In the genomic region with DNA sequence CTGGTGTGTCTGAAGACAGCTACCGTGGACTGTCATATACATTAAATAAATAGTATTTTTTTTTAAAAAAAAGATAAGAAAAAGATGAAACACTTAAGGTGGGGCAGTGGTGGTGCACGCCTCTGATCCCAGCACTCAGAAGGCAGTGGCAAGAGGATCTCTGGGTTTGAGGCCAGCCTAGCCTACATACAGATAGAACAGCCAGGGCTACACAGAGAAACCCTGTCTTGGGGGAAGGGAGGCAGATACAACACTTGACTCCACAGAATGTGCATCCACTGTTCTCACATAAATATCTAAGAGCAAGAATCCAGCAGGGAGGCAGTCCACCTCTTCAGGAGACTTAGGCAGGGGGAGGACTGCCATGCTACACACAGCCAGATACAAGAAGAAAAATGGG, we compare ENCODE assay signal across 9 mouse cellular contexts. TPM values are rescaled to one million over a fixed set of nuclear protein-coding genes. Genes with fewer than 3 reads are reported as not detected.
A peak's percentile ranks its signal among the peaks of the same experiment; 100 is the strongest.
DNase-seq lines count a peak whose midpoint lies in the region; ATAC-seq and TF ChIP-seq lines count a peak whose summit lies in the region.
"Had no signal": no experiment of that assay in that cellular context is flagged by ENCODE, and none has a peak within 500 bp of the region (broad histone marks: within the 10 kb centered on the region; RNA-seq: fewer than 3 reads in every experiment).

No protein-coding gene starts in this region.

- WGBS in forebrain, embryonic 14.5 days: 92% methylated on average over 2 of the region's 2 CpGs
- 89% methylated on average over 2 of the region's 2 CpGs for WGBS in liver, adult 2 months
- 68% methylated on average over 2 of the region's 2 CpGs for WGBS in stomach, embryonic 16.5 days

- H3K27me3 ChIP-seq in megakaryocyte, embryonic 14.5 days (replicated peaks): peaks cover 25% of the 10 kb centered on the region
- no peaks in the 10 kb centered on the region for H3K27me3 ChIP-seq in forebrain, embryonic 14.5 days (replicated peaks; ENCODE audit: control insufficient read depth, insufficient read depth, low read length)
- H3K27me3 ChIP-seq in liver, adult 2 months (ENCODE audit: control insufficient read depth, insufficient read depth, low read length): no peaks in the 10 kb centered on the region
- H3K27me3 ChIP-seq in stomach, embryonic 16.5 days (ENCODE audit: control insufficient read depth, insufficient read depth, low read length): no peaks in the 10 kb centered on the region

- H3K4me3 ChIP-seq in megakaryocyte, embryonic 14.5 days (replicated peaks): peak overlapping the region; percentile 84
- no peak overlapping the region for H3K4me3 ChIP-seq in forebrain, embryonic 14.5 days (ENCODE audit: low read depth, low read length)
- no peak overlapping the region for H3K4me3 ChIP-seq in liver, adult 2 months (ENCODE audit: insufficient read depth, low read depth, low read length)
- H3K4me3 ChIP-seq in stomach, embryonic 16.5 days (replicated peaks; ENCODE audit: low read length): peak overlapping the region; percentile 29

- H3K27ac ChIP-seq in forebrain, embryonic 14.5 days (ENCODE audit: low read depth, low read length): no peak overlapping the region
- no peak overlapping the region for H3K27ac ChIP-seq in liver, adult 2 months (replicated peaks; ENCODE audit: insufficient read depth, low read depth, low read length)
- H3K27ac ChIP-seq in stomach, embryonic 16.5 days (ENCODE audit: low read length): peak overlapping the region; percentile 10; the same call in 1 of the 2 replicates

- H3K36me3 ChIP-seq in megakaryocyte, embryonic 14.5 days (replicated peaks; ENCODE audit: low read length): no peaks in the 10 kb centered on the region
- H3K36me3 ChIP-seq in forebrain, embryonic 14.5 days (ENCODE audit: control insufficient read depth, insufficient read depth, low read length): no peaks in the 10 kb centered on the region
- no peaks in the 10 kb centered on the region for H3K36me3 ChIP-seq in liver, adult 2 months (ENCODE audit: control insufficient read depth, insufficient read depth, low read length)
- H3K36me3 ChIP-seq in stomach, embryonic 16.5 days (ENCODE audit: control insufficient read depth, insufficient read depth, low read length): no peaks in the 10 kb centered on the region

- peaks cover 51% of the 10 kb centered on the region for H3K4me1 ChIP-seq in megakaryocyte, embryonic 14.5 days
- peaks cover 20% of the 10 kb centered on the region for H3K4me1 ChIP-seq in forebrain, embryonic 14.5 days (ENCODE audit: control insufficient read depth, insufficient read depth, low read length)
- peaks cover 19% of the 10 kb centered on the region for H3K4me1 ChIP-seq in liver, adult 2 months (ENCODE audit: control insufficient read depth, insufficient read depth, low read length)
- peaks cover 20% of the 10 kb centered on the region for H3K4me1 ChIP-seq in stomach, embryonic 16.5 days (ENCODE audit: control insufficient read depth, insufficient read depth, low read length)

- no peaks in the 10 kb centered on the region for H3K9me3 ChIP-seq in megakaryocyte, embryonic 14.5 days
- H3K9me3 ChIP-seq in forebrain, embryonic 14.5 days (replicated peaks; ENCODE audit: control insufficient read depth, low read length): no peaks in the 10 kb centered on the region
- H3K9me3 ChIP-seq in stomach, embryonic 16.5 days (replicated peaks; ENCODE audit: control insufficient read depth, low read length): no peaks in the 10 kb centered on the region

- ATAC-seq in megakaryocyte, adult 5-6 weeks (ENCODE audit: poor library complexity, severe bottlenecking): no peak
- ATAC-seq in forebrain, embryonic 14.5 days: no peak
- no peak for ATAC-seq in stomach, embryonic 16.5 days (ENCODE audit: insufficient read depth, low FRiP score)
- ATAC-seq: activated CD4-positive, CD25-positive, alpha-beta regulatory T cell, adult 4 months had no signal

- no peak for DNase-seq in forebrain, embryonic 14.5 days (ENCODE audit: low spot score)
- DNase-seq in liver, adult 2 months (ENCODE audit: extremely low read depth, low read depth, low spot score): no peak
- no peak for DNase-seq in adrenal gland, postnatal 36 days
- no peak for DNase-seq in layer of hippocampus, adult 9-10 months (ENCODE audit: low spot score)
- DNase-seq in gastrocnemius, postnatal 10 days: no peak

- no peak for TF ChIP-seq CTCF in liver, adult 2 months (IDR thresholded peaks at IDR 0.05; ENCODE audit: low read depth, low read length)

- peaks cover 24% of the 10 kb centered on the region for H3K79me2 ChIP-seq in liver, adult 2 months (ENCODE audit: control insufficient read depth, insufficient read depth, low read length)

- TF ChIP-seq POLR2A in liver, adult 2 months (IDR thresholded peaks at IDR 0.05; ENCODE audit: extremely low read depth, insufficient read depth, low read length): no peak

- peak overlapping the region; percentile 61 for H3K4me2 ChIP-seq in forebrain, embryonic 14.5 days (ENCODE audit: low read length)
- H3K4me2 ChIP-seq in stomach, embryonic 16.5 days (ENCODE audit: low read depth, low read length): peak overlapping the region; percentile 87

- 0 out of 2 replicates have a peak overlapping the region, but pooled peaks have one; percentile 29 for H3K9ac ChIP-seq in forebrain, embryonic 14.5 days (ENCODE audit: low read length)
- H3K9ac ChIP-seq in liver, adult 2 months (ENCODE audit: low read depth, low read length): peak overlapping the region; percentile 45
- H3K9ac ChIP-seq in stomach, embryonic 16.5 days (ENCODE audit: low read length): peak overlapping the region; percentile 52

RNA-seq across cellular contexts. Expression of gene Arhgef12, which starts 4.1 kb away (rescaled TPM):
- polyA plus RNA-seq in megakaryocyte, embryonic 14.5 days (2012; ENCODE audit: insufficient read depth, low replicate concordance): 0.16 and 2.4 TPM in 2 replicates
- 0.78 and 1.9 TPM in 2 replicates for total RNA-seq in megakaryocyte, adult 5-6 weeks (2015)
- 1.1 and 5.7 TPM in 2 replicates for total RNA-seq in megakaryocyte, adult 5-6 weeks (2017)
- polyA plus RNA-seq in forebrain, embryonic 14.5 days (2014; fragmentation: Nextera tagmentation; extraction: Ambion mirVana): 14.2 and 24.7 TPM in 2 replicates
- 62.3 and 77.7 TPM in 2 replicates for total RNA-seq in liver, adult 2 months (2014; rRNA removed)
- polyA plus RNA-seq in liver, adult 2 months (2012; rRNA removed): 20.8 and 22.9 TPM in 2 replicates
- 10.6 and 11.2 TPM in 2 replicates for polyA plus RNA-seq in stomach, embryonic 16.5 days (2015; fragmentation: Nextera tagmentation; extraction: Ambion mirVana)
- 100 to 1,000 TPM; 122 to 142 TPM for total RNA-seq in adrenal gland, postnatal 36 days (2021)
- total RNA-seq in gastrocnemius, postnatal 10 days (2021): 10 to 100 TPM; 49.6 to 54.5 TPM

RNA-seq across cellular contexts. Expression of gene Tmem136, which starts 13.4 kb away (rescaled TPM):
- not detected in 2 replicates for polyA plus RNA-seq in megakaryocyte, embryonic 14.5 days (2012; ENCODE audit: insufficient read depth, low replicate concordance)
- not detected in 2 replicates for total RNA-seq in megakaryocyte, adult 5-6 weeks (2015)
- not detected in 2 replicates for total RNA-seq in megakaryocyte, adult 5-6 weeks (2017)
- 8.2 and 9.2 TPM in 2 replicates for polyA plus RNA-seq in forebrain, embryonic 14.5 days (2014; fragmentation: Nextera tagmentation; extraction: Ambion mirVana)
- 0.34 and 0.37 TPM in 2 replicates for total RNA-seq in liver, adult 2 months (2014; rRNA removed)
- 0.17 and 0.32 TPM in 2 replicates for polyA plus RNA-seq in liver, adult 2 months (2012; rRNA removed)
- 4.0 and 4.5 TPM in 2 replicates for polyA plus RNA-seq in stomach, embryonic 16.5 days (2015; fragmentation: Nextera tagmentation; extraction: Ambion mirVana)
- total RNA-seq in adrenal gland, postnatal 36 days (2021): 1 to 10 TPM; 4.8 to 8.7 TPM
- total RNA-seq in gastrocnemius, postnatal 10 days (2021): 1 to 10 TPM; 1.3 to 3.0 TPM

Comparison
In these comparisons a context has a peak if more than half of its experiments do, and no peak if none do; other contexts are left out.
1. H3K4me3 ChIP-seq: peak in megakaryocyte, embryonic 14.5 days (single experiment) and stomach, embryonic 16.5 days (single experiment); none in forebrain, embryonic 14.5 days (single experiment) and liver, adult 2 months (single experiment).
2. Peak in every context shown above with its lines, with median percentiles within 50 percentile points of each other: H3K9ac ChIP-seq.